Mouse (Mus musculus) kidney, adult 18-20 months (tissue): ENCODE data around the gene Pop4.

Source experiments
- DNase-seq: peaks from one replicate; pipeline ENCODE4 v3.0.0; 2021

Gene Pop4

DNA sequence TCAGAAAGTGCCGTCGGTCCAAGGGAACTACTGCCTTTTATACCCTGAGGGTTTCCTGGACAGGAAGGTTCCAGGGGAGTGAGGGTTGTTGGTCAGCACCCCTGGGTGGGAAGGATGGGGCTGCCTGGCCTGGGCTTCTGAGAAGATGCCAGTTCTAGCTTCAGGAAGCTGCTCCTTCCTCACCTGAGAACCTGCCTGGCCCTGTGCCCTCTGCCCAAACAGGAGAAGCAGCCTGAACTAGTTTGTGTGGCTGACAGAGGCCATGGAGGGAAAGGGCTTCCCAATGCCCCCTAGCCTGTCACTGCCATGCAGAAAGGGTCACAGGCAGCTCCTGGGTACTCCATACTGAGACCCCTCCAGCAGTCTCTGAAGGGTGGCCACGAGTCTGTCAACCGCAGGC lies 51.7 kb downstream of the Pop4 start:
- DNase-seq: no peak

DNA sequence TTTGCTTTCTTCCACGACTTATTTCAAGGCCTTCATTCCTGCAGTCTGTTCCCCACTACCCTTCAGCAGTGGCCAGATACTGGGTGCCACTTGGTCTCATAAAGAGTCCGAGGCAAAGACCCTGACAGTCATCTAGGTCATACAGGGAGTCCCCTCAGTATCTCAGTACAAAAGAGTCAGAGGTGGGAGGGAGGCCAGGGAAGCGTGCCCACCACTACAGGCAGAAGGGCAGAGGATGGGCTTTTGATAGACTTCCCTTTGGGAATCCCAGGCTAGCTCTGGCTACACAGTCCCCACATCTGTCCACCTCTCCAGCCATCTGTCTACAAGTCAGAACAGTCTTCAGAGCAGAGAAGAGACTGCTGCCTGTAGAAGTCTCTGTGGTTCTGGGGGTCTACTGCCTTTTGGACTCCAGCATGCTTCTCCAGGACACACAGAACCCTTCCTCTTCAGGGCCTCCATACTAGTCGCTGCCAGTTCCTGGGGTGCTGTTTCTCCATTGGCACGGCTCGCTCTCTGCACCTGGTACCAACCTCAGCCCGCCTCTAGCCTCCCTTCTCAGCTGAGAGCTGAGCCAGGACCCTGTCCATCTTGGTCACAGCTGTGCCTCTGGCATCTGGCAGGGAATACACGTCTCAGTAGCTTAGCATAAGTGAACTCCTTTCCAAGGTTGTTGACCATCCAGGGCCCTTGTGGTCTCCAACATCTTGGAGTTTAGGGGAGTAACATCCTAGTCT lies 52.4 kb downstream of the Pop4 start:
- DNase-seq: no peak

GRCm38 (mm10) chr7:38217417-38218171 lies 53.6 kb downstream of the Pop4 start:
- peak; percentile 94 for DNase-seq

DNA sequence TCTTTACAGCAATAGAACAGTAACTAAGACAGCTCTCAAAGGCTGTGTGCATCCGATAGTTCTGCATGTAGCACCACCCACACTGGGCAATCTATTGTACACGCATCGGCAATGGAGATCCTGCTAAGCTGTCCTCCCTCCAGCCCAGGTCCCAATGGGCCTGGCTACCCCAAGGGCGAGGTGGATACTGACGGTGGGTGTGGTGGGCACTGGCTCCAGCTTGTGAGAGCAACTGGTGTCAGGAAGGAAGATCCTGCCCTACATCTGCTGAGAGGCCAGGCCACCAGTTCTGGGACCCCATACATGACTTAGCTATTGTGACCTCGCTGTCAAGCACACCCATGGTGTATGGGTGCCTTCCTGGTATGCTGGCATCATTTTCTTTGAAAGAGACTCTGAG lies 55.5 kb downstream of the Pop4 start:
- no peak for DNase-seq

DNA sequence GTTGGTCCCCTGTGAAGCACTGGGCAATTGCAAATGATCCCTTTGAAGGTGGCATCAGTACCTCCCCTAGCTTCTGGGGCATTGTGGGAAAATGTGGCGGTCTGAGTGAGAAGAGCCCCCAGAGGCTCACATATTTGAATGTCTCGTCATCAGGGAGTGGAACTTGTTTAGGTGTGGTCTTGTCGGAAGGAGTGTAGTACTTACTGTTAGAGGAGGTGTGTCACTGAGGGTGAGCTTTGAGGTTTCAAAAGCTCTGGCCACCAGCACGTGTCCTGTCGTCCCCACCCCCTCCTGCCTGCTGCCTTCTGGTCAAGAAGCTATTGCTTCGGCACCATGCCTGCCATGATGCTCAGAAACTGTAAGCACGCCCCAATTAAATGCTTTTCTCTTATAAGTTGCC lies 55.9 kb downstream of the Pop4 start:
- DNase-seq: no peak

- DNase-seq: no peak
Measured at GRCm38 (mm10) chr7:38214473-38215214, 56.6 kb downstream of the Pop4 start.

DNA sequence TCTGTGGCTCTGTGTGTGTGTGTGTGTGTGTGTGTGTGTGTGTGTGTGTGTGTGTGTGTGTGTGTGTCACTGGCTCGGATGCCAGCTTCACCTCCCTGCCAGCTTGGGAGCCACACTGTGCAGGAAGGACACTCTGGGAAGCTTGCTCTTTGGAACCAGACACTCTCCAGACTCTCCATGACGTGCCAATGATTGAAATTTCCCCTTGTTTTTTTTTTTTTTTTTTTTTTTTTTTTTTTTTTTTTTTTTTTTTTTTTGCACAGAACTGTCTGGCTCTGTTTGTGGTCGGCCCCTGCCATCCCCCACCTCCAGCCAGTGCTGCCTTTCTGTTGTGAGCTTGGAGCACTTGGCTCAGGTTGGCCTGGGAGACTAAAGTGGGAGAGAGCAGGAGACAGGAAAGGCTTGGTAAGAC lies 58.6 kb downstream of the Pop4 start:
- DNase-seq: no peak
